Mouse (Mus musculus) spleen, postnatal 4 days (tissue): Measurements from ENCODE around the gene Pdzk1ip1.

Source experiments
- DNase-seq, 2 experiments: peaks; one replicate each; pipeline ENCODE4 v3.0.0; 2022; ENCODE audit warnings: low spot score in 2 of 2

Gene Pdzk1ip1

DNA sequence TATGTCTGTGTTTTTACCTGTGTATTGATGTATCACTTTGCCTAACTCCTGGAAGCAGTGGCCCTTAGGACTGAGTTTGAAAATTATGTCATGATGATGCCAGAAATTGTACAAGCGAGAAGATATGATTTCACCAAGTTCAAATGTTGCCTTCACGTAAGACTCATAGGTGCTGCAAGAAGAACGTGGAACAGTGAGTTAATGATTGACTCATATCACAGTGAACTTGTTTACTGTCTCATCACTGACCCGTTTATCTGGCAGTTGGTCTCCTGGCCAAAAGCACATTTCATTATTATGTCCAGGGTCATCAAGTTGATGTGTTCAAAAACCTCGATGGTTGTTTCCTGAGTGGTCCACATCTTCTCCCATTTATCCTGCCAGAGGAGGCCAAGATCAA, 33.1 kb downstream of the Pdzk1ip1 start:
- DNase-seq: no peak

DNA sequence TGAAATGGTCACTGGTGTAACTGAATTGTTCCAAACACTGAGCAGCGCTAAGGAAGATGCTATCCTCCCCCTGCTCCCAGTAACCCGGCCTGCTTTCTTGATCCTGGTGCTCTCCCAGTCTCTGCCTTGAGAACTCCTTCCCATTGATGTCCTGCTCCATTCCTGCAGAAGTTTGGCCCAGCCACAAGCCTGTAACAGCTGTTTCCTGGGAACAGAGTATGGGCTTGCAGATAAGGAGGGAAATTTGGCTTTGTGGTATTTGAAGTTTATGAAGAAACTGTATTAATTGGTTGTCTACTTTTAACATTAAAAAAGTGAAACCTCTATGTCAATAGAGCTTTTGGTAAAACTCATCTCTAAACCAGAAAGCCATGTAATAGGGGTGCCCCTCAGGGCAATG, 35.0 kb downstream of the Pdzk1ip1 start:
- no peak for DNase-seq

DNA sequence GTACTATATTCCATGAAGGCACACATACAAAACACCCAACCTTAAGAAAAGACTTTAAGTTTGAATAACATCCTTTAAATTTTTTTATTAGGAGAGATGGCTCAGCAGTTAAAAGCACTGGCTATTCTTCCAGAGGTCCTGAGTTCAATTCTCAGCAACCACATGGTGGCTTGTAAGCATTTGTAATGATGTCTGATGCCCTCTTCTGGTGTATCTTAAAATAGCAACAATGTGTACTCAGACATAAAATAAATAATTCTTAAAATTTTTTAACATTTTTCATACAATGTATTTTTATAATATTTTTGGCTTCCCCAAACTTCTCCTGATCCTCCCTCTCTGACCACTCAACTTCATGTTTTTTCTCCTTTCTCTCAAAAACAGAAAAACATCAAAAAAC, 36.2 kb downstream of the Pdzk1ip1 start:
- DNase-seq: no peak

DNA sequence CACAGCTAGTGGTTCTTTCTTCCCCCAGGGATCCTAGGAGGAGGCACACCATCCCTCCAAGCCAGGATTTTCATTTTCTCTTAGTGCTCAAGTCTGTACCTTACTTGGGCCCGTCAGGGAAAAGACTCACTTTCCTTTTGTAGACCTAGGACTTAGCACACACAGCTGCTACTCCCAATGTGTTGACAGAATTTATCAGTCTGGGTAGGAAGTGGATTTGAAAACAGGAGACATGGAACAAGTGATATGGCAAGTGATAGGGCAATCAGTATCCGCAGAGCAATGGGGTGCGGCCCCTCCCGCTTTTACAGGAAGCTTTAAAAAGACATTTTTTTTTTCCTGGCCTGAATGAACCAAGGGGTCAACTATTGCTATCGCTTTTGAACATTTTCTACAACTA, 44.6 kb downstream of the Pdzk1ip1 start:
- DNase-seq: no peak

DNA sequence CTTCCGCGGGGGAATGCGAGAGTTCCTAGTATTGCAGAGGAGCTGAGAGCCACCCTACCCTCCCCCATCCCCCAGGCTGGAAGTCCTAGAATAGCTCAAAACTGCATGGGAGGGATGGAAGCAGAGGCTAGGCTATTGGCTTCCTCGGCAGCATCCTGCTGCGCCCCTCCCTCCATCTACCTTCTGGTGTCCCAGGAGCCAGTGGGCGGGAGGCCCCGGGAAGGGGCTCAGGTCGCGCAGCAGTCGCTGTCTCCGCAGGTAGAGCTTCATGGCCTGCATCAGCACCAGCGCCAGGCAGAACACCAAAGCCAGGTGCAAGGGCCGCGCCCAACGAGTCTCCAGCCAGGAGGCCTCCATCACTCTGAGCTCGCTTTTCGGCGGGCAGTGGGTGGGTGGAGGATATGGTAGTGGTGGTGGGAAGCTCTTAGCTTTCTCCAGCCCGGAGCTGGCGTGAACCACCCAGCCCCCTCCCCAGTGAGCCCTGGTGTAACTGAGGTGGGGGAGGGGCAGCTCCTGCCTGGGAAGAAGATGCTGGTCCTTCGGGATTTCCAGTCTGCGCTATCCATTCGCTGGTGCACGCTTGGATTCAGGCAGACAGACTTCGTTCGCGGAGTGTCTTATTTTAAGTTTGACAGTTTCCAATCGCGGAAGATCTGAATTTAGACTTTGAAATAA, 45.2 kb downstream of the Pdzk1ip1 start, which contains the start of gene Cyp4x1:
Cyp4x1 (minus strand) TSS at position 661 of the 675 bp plus-strand sequence.
- no peak for DNase-seq

DNA sequence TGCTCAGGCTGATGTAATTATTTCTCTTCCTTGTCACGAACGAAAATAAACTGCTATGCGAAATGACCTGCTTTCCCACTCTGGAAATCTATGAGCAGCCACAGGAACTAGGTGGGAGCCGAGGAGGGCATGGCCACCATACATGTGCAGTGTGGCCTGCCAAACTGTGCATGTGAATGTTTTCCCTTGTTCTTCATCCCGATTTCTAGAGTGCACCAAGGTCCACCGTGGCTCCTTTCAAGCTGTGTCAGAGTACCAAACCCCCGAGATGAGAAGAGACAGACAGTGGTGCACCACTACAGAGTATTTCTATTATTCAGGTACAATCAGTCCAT, 45.8 kb downstream of the Pdzk1ip1 start:
- no peak for DNase-seq
